Mouse (Mus musculus): ENCODE measurements around the gene Ift52. TPM values are rescaled to one million over a fixed set of nuclear protein-coding genes. Genes with fewer than 3 reads are reported as not detected.
"Not testable (repeated sequence)": the region's sequence is repeated elsewhere in the genome, so short reads cannot be mapped to it uniquely, and the experiment has no call there.

Ift52 gene
- total and polyA plus RNA-seq, 3 experiments: 16.5 to 22.1 (median 19.5) TPM

GRCm38 (mm10) chr2:163052826-163053225 is 35.7 kb downstream of the Ift52 start:
- Histone ChIP-seq H3K27ac (no peak overlapping the region), H3K9ac (ENCODE audit: low read depth, low read length) (no peak overlapping the region), H3K4me1 (ENCODE audit: control insufficient read depth, insufficient read depth, low read length) (no peaks in the 10 kb centered on the region), H3K27me3 (ENCODE audit: control insufficient read depth, insufficient read depth, low read length) (no peaks in the 10 kb centered on the region), H3K79me2 (replicated peaks; ENCODE audit: control insufficient read depth, insufficient read depth, low read length) (no peaks in the 10 kb centered on the region), H3K4me3 (no peak overlapping the region), H3K36me3 (ENCODE audit: control insufficient read depth, insufficient read depth, low read length) (no peaks in the 10 kb centered on the region)
- 77% methylated on average over 4 of the region's 4 CpGs for WGBS
- TF ChIP-seq POLR2A (IDR thresholded peaks at IDR 0.05; ENCODE audit: insufficient read depth, low read depth, low read length) (no peak), CTCF (IDR thresholded peaks at IDR 0.05) (no peak), EP300 (IDR thresholded peaks at IDR 0.05; ENCODE audit: insufficient read depth, low read depth, low read length) (no peak)
- DNase-seq: no peak
- intact Hi-C loops (cut with DNase I): no loop called here

GRCm38 (mm10) chr2:163054335-163054840 is 37.2 kb downstream of the Ift52 start, which contains the start of gene Mybl2:
Mybl2 (plus strand) TSS chr2:163054687.
- H3K4me3 ChIP-seq: peak within 1 kb of the TSS; percentile 56
- DNase-seq: peak; percentile 92 to 93
- no peaks in the 10 kb centered on the region for H3K36me3 ChIP-seq (ENCODE audit: control insufficient read depth, insufficient read depth, low read length)
- TF ChIP-seq POLR2A (IDR thresholded peaks at IDR 0.05; ENCODE audit: insufficient read depth, low read depth, low read length) (no peak), EP300 (IDR thresholded peaks at IDR 0.05; ENCODE audit: insufficient read depth, low read depth, low read length) (no peak), CTCF (IDR thresholded peaks at IDR 0.05) (no peak; the same call in 1 of the 2 replicates)
- H3K4me1 ChIP-seq (ENCODE audit: control insufficient read depth, insufficient read depth, low read length): no peaks in the 10 kb centered on the region
- intact Hi-C loops (cut with DNase I): no loop called here
- under 1% methylated on average over 48 of the region's 48 CpGs for WGBS
- H3K27ac ChIP-seq: no peak within 1 kb of the TSS
- no peak within 1 kb of the TSS for H3K9ac ChIP-seq (ENCODE audit: low read depth, low read length)
- H3K79me2 ChIP-seq (replicated peaks; ENCODE audit: control insufficient read depth, insufficient read depth, low read length): no peaks in the 10 kb centered on the region
- no peaks in the 10 kb centered on the region for H3K27me3 ChIP-seq (ENCODE audit: control insufficient read depth, insufficient read depth, low read length)

- DNase-seq: peak in 1 of 2 experiments; percentile 19
- Histone ChIP-seq H3K36me3 (ENCODE audit: control insufficient read depth, insufficient read depth, low read length) (no peaks in the 10 kb centered on the region), H3K9ac (ENCODE audit: low read depth, low read length) (no peak overlapping the region), H3K27ac (no peak overlapping the region), H3K4me1 (ENCODE audit: control insufficient read depth, insufficient read depth, low read length) (no peaks in the 10 kb centered on the region), H3K4me3 (peak overlapping the region; percentile 56), H3K27me3 (ENCODE audit: control insufficient read depth, insufficient read depth, low read length) (no peaks in the 10 kb centered on the region), H3K79me2 (replicated peaks; ENCODE audit: control insufficient read depth, insufficient read depth, low read length) (no peaks in the 10 kb centered on the region)
- WGBS: 2% methylated on average over 32 of the region's 38 CpGs
- TF ChIP-seq POLR2A (IDR thresholded peaks at IDR 0.05; ENCODE audit: insufficient read depth, low read depth, low read length) (no peak), EP300 (IDR thresholded peaks at IDR 0.05; ENCODE audit: insufficient read depth, low read depth, low read length) (no peak), CTCF (IDR thresholded peaks at IDR 0.05) (no peak)
- intact Hi-C loops (cut with DNase I): no loop called here
These were observed 37.8 kb downstream of the Ift52 start for GRCm38 (mm10) chr2:163054891-163055494.

GRCm38 (mm10) chr2:163055715-163056114 is 38.6 kb downstream of the Ift52 start:
- no peak for TF ChIP-seq CTCF (IDR thresholded peaks at IDR 0.05)
- TF ChIP-seq EP300 (IDR thresholded peaks at IDR 0.05; ENCODE audit: insufficient read depth, low read depth, low read length): no peak
- TF ChIP-seq POLR2A (IDR thresholded peaks at IDR 0.05; ENCODE audit: insufficient read depth, low read depth, low read length): no peak
- Histone ChIP-seq H3K27me3 (ENCODE audit: control insufficient read depth, insufficient read depth, low read length) (no peaks in the 10 kb centered on the region), H3K4me1 (ENCODE audit: control insufficient read depth, insufficient read depth, low read length) (no peaks in the 10 kb centered on the region), H3K36me3 (ENCODE audit: control insufficient read depth, insufficient read depth, low read length) (no peaks in the 10 kb centered on the region), H3K4me3 (no peak overlapping the region), H3K9ac (ENCODE audit: low read depth, low read length) (no peak overlapping the region), H3K79me2 (replicated peaks; ENCODE audit: control insufficient read depth, insufficient read depth, low read length) (no peaks in the 10 kb centered on the region), H3K27ac (no peak overlapping the region)
- 21% methylated on average over 5 of the region's 5 CpGs for WGBS
- intact Hi-C loops (cut with DNase I): no loop called here
- no peak for DNase-seq

- Histone ChIP-seq H3K36me3 (ENCODE audit: control insufficient read depth, insufficient read depth, low read length) (no peaks in the 10 kb centered on the region), H3K27me3 (ENCODE audit: control insufficient read depth, insufficient read depth, low read length) (no peaks in the 10 kb centered on the region), H3K79me2 (replicated peaks; ENCODE audit: control insufficient read depth, insufficient read depth, low read length) (no peaks in the 10 kb centered on the region), H3K27ac (no peak overlapping the region), H3K9ac (ENCODE audit: low read depth, low read length) (no peak overlapping the region), H3K4me3 (no peak overlapping the region), H3K4me1 (ENCODE audit: control insufficient read depth, insufficient read depth, low read length) (no peaks in the 10 kb centered on the region)
- DNase-seq: no peak
- WGBS: 80% methylated on average over 9 of the region's 9 CpGs
- intact Hi-C loops (cut with DNase I): no loop called here
- no peak for TF ChIP-seq CTCF (IDR thresholded peaks at IDR 0.05)
These were observed 39.4 kb downstream of the Ift52 start for GRCm38 (mm10) chr2:163056584-163056983.

GRCm38 (mm10) chr2:163058981-163059380 is 41.8 kb downstream of the Ift52 start:
- H3K79me2 ChIP-seq (replicated peaks; ENCODE audit: control insufficient read depth, insufficient read depth, low read length); H3K27ac ChIP-seq; H3K9ac ChIP-seq (ENCODE audit: low read depth, low read length); H3K36me3 ChIP-seq (ENCODE audit: control insufficient read depth, insufficient read depth, low read length); DNase-seq; H3K4me3 ChIP-seq; intact Hi-C loops (cut with DNase I); H3K4me1 ChIP-seq (ENCODE audit: control insufficient read depth, insufficient read depth, low read length); H3K27me3 ChIP-seq (ENCODE audit: control insufficient read depth, insufficient read depth, low read length): not testable (repeated sequence)
- 91% methylated on average over 7 of the region's 7 CpGs for WGBS

Measured in heart, adult 2 months (tissue).